Mouse (Mus musculus): Measurements from ENCODE around the gene Mllt6. TPM values are rescaled to one million over a fixed set of nuclear protein-coding genes. Genes with fewer than 3 reads are reported as not detected.
A peak's percentile ranks its signal among the peaks of the same experiment; 100 is the strongest.

Gene Mllt6
- total RNA-seq, 2 experiments from 2014 or later = 42.4 to 44.0 TPM

- no peak for DNase-seq (ENCODE audit: low spot score in 2 of 2)
Observed at GRCm38 (mm10) chr11:97665431-97665830, 2.2 kb downstream of the Mllt6 start.

GRCm38 (mm10) chr11:97666221-97666620 is 3.0 kb downstream of the Mllt6 start:
- DNase-seq (ENCODE audit: low spot score in 2 of 2) = no peak

GRCm38 (mm10) chr11:97666794-97667193 is 3.6 kb downstream of the Mllt6 start:
- DNase-seq (ENCODE audit: low spot score in 2 of 2) = no peak

GRCm38 (mm10) chr11:97668160-97668559 is 4.9 kb downstream of the Mllt6 start:
- DNase-seq (ENCODE audit: low spot score in 2 of 2) = no peak

GRCm38 (mm10) chr11:97669268-97669667 is 6.1 kb downstream of the Mllt6 start:
- DNase-seq (ENCODE audit: low spot score in 2 of 2) = no peak

GRCm38 (mm10) chr11:97669829-97670228 is 6.6 kb downstream of the Mllt6 start:
- DNase-seq (ENCODE audit: low spot score in 2 of 2) = no peak

GRCm38 (mm10) chr11:97670234-97671176 is 7.3 kb downstream of the Mllt6 start:
- DNase-seq (ENCODE audit: low spot score in 2 of 2) = no peak

GRCm38 (mm10) chr11:97671177-97671527 is 7.9 kb downstream of the Mllt6 start:
- DNase-seq (ENCODE audit: low spot score in 2 of 2) = no peak

- DNase-seq (ENCODE audit: low spot score in 2 of 2) = no peak
Observed at GRCm38 (mm10) chr11:97673148-97673547, 9.9 kb downstream of the Mllt6 start.

GRCm38 (mm10) chr11:97676050-97676754 is 13.0 kb downstream of the Mllt6 start:
- no peak for DNase-seq (ENCODE audit: low spot score in 2 of 2)

- DNase-seq (ENCODE audit: low spot score in 2 of 2) = no peak
Observed at GRCm38 (mm10) chr11:97677381-97677780, 14.2 kb downstream of the Mllt6 start.

- DNase-seq (ENCODE audit: low spot score in 2 of 2) = no peak
Observed at GRCm38 (mm10) chr11:97677842-97678241, 14.6 kb downstream of the Mllt6 start.

GRCm38 (mm10) chr11:97678301-97678700 is 15.1 kb downstream of the Mllt6 start:
- no peak for DNase-seq (ENCODE audit: low spot score in 2 of 2)

GRCm38 (mm10) chr11:97680430-97680829 is 17.2 kb downstream of the Mllt6 start:
- no peak for DNase-seq (ENCODE audit: low spot score in 2 of 2)

- no peak for DNase-seq (ENCODE audit: low spot score in 2 of 2)
Observed at GRCm38 (mm10) chr11:97682504-97683055, 19.4 kb downstream of the Mllt6 start.

- no peak for DNase-seq (ENCODE audit: low spot score in 2 of 2)
Observed at GRCm38 (mm10) chr11:97684063-97684680, 21.0 kb downstream of the Mllt6 start.

- DNase-seq (ENCODE audit: low spot score in 2 of 2) = no peak
Observed at GRCm38 (mm10) chr11:97684766-97685165, 21.6 kb downstream of the Mllt6 start.

GRCm38 (mm10) chr11:97685613-97686321 is 22.6 kb downstream of the Mllt6 start, which contains the start of gene Cisd3:
TSS of gene Cisd3 (plus strand) at chr11:97685826.
- peak; percentile 93 to 94 for DNase-seq (ENCODE audit: low spot score in 2 of 2)

- DNase-seq (ENCODE audit: low spot score in 2 of 2) = no peak
Observed at GRCm38 (mm10) chr11:97686322-97686908, 23.2 kb downstream of the Mllt6 start.

- DNase-seq (ENCODE audit: low spot score in 2 of 2) = no peak
Observed at GRCm38 (mm10) chr11:97687061-97687460, 23.8 kb downstream of the Mllt6 start.
